Mouse (Mus musculus) heart, embryonic 11.5 days (tissue): ENCODE results near the gene Tor3a. TPM values are rescaled to one million over a fixed set of nuclear protein-coding genes. Genes with fewer than 3 reads are reported as not detected.

ENCODE experiments used
- ATAC-seq: fragments of 200-750 bp; cut with Nextera tagmentation; replicated peaks from 2 replicates; pipeline ENCODE4 v1.8.0; 2017; ENCODE audit warnings: moderate library complexity; ENCODE audit not compliant: insufficient number of reproducible peaks, low FRiP score, low TSS enrichment
- H3K27ac ChIP-seq: fragments of 300-500 bp; sonication (generic); 2 replicates; pipeline ENCODE4 v1.5.1; 2014; ENCODE audit warnings: mild to moderate bottlenecking, low read depth, low read length
- H3K27me3 ChIP-seq: fragments of 300-500 bp; sonication (generic); 2 replicates; pipeline ENCODE4 v1.6.1; 2014; ENCODE audit warnings: mild to moderate bottlenecking, low read length, mixed read lengths; ENCODE audit not compliant: control insufficient read depth, insufficient read depth
- H3K36me3 ChIP-seq: fragments of 300-500 bp; sonication (generic); 2 replicates; pipeline ENCODE4 v1.6.1; 2014; ENCODE audit warnings: mild to moderate bottlenecking, low read length, moderate library complexity, mixed read lengths; ENCODE audit not compliant: control insufficient read depth, insufficient read depth
- H3K4me1 ChIP-seq: fragments of 300-500 bp; sonication (generic); 2 replicates; pipeline ENCODE4 v1.6.1; 2014; ENCODE audit warnings: low read length; ENCODE audit not compliant: control insufficient read depth, insufficient read depth
- H3K4me2 ChIP-seq: fragments of 300-500 bp; sonication (generic); 2 replicates; pipeline ENCODE4 v1.6.1; 2014; ENCODE audit warnings: mild to moderate bottlenecking, moderate library complexity
- H3K4me3 ChIP-seq: fragments of 300-500 bp; sonication (generic); 2 replicates; pipeline ENCODE4 v1.5.1; 2014; ENCODE audit warnings: low read depth, low read length
- H3K9ac ChIP-seq: fragments of 300-500 bp; sonication (generic); 2 replicates; pipeline ENCODE4 v1.6.1; 2014; ENCODE audit warnings: mild to moderate bottlenecking, low read depth, low read length, moderate library complexity
- H3K9me3 ChIP-seq: fragments of 300-500 bp; sonication (generic); replicated peaks from 2 replicates; pipeline ENCODE4 v1.6.1; 2016; ENCODE audit warnings: low read length; ENCODE audit not compliant: control insufficient read depth
- WGBS: fragments of 180-500 bp; shearing (Covaris S2); extraction: QIAGEN DNeasy Blood & Tissue Kit; methylation state at CpG from one replicate; pipeline ENCODE4 v1.1.7; 2014; ENCODE audit not compliant: insufficient replicate concordance; 5-methylcytosine and 5-hydroxymethylcytosine counted together
- polyA plus RNA-seq: library from polyadenylated mRNA; unstranded; fragments of >200 nt; fragmentation: Nextera tagmentation; extraction: Ambion mirVana; gene quantifications from 2 replicates; pipeline ENCODE4 v1.2.1, GENCODE M21; 2014

Gene Tor3a
- polyA plus RNA-seq = 4.5 and 5.5 TPM in 2 replicates

GRCm38 (mm10) chr1:156674195-156675000 is at the start of gene Tor3a:
Tor3a (minus strand) TSS chr1:156674356.
- H3K9ac ChIP-seq = peak within 1 kb of the TSS; percentile 66
- H3K27ac ChIP-seq = no peak within 1 kb of the TSS
- peak within 1 kb of the TSS; percentile 68 for H3K4me3 ChIP-seq
- H3K27me3 ChIP-seq = no peaks in the 10 kb centered on the region
- WGBS = 6% methylated on average over 37 of the region's 37 CpGs
- no peaks in the 10 kb centered on the region for H3K9me3 ChIP-seq
- H3K4me2 ChIP-seq = peak within 1 kb of the TSS; percentile 100
- peak; percentile 76 for ATAC-seq
- H3K36me3 ChIP-seq = no peaks in the 10 kb centered on the region
- H3K4me1 ChIP-seq = peaks cover 3% of the 10 kb centered on the region; the same call in 1 of the 2 replicates

DNA sequence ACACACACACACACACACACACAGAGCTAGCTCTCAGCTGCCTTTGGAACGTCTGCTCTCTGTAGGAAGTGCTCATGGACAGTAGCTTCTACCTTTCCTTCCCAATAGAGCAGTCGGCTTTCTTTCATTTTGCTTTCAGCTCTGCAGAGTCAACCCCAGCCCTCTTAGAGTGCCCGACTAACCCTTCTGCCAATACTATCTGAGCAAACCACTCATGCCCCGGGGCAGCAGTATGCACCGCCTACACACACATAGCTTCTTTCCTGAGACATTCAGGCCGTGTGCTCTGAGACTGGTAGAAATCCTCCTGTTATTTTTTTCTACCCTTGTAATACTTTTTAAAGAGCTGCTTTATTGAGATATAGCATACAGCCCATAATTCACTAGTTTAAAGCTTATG is 47.9 kb upstream of the Tor3a start:
- Histone ChIP-seq H3K9ac (no peak overlapping the region), H3K4me2 (no peak overlapping the region), H3K36me3 (no peaks in the 10 kb centered on the region), H3K9me3 (no peaks in the 10 kb centered on the region), H3K4me1 (no peaks in the 10 kb centered on the region), H3K27ac (no peak overlapping the region), H3K27me3 (peaks cover 5% of the 10 kb centered on the region; the same call in 1 of the 2 replicates), H3K4me3 (no peak overlapping the region)
- ATAC-seq = no peak
- WGBS = 53% methylated on average over 6 of the region's 6 CpGs

DNA sequence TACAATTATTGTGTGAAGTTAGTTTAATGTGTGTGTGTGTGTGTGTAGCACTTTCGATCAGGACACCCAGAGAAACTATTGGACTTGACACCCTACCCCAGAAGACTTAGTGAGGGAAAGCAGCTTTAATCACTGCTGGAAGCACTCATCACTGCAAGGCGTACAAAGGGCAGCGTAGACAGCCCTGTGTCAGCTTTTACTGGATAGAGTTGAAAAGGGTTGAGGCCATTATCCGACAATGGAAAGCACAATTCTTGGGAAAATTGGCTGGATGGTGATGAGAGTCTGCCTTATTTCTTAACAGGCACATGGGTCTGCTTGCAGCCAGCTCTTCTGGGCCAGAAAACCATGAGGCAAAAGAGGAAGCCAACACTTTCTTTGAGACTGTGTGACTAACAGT is 45.9 kb upstream of the Tor3a start:
- Histone ChIP-seq H3K4me2 (peak overlapping the region; percentile 79; the same call in 1 of the 2 replicates), H3K4me3 (no peak overlapping the region), H3K9me3 (no peaks in the 10 kb centered on the region), H3K9ac (no peak overlapping the region), H3K36me3 (no peaks in the 10 kb centered on the region), H3K27me3 (peaks cover 5% of the 10 kb centered on the region; the same call in 1 of the 2 replicates), H3K27ac (no peak overlapping the region), H3K4me1 (no peaks in the 10 kb centered on the region)
- ATAC-seq = no peak
- 59% methylated on average over 4 of the region's 4 CpGs for WGBS

DNA sequence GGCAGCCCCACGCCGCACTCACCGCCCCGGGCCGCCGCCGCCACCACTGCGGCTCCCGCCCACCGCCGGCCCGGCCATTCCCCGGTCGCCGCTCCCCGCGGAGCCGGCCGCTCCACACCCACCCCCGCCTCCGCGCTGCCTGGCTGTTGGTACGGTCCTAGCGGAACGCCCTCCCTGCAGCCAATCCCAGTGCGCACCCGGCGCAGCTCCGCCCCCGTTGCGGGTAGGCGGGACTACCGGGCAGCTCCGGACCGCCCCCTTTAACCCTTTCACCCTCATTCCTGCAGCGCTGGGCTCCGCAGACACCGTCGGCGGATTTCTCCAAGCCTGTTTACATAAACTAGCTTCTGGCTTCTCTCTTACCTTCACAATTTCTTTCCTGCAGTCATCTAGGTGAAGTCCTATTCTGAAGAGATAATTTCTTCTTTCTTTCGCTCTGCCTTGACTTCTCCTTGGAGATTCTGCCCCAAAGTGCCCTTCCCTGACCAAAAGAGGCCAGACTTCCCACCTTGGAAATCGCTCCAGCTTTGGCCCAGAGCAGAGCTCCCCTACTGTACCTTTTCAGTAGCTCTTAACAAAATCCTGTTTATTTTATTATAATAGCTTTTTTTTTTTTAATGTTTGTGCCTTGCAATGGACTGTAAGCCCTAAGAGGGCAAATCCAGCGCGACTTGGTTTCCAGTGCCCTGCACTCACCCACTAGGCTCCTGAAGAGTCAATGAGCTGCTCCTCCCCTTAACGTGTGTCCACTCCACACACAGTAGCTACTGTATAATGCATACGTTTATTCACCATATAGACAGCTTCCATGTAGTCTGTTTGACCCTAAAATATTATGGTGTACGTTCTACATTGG is 45.0 kb upstream of the Tor3a start, which contains the start of gene Fam20b:
Gene Fam20b (minus strand): TSS at position 137 of the 856 bp plus-strand sequence.
- Histone ChIP-seq H3K4me1 (no peaks in the 10 kb centered on the region), H3K4me3 (peak within 1 kb of the TSS; percentile 88), H3K9me3 (no peaks in the 10 kb centered on the region), H3K4me2 (peak within 1 kb of the TSS; percentile 79), H3K9ac (peak within 1 kb of the TSS; percentile 82), H3K36me3 (no peaks in the 10 kb centered on the region), H3K27me3 (peaks cover 5% of the 10 kb centered on the region; the same call in 1 of the 2 replicates), H3K27ac (peak within 1 kb of the TSS; percentile 92)
- ATAC-seq = peak; percentile 97
- WGBS = under 1% methylated on average over 34 of the region's 47 CpGs

DNA sequence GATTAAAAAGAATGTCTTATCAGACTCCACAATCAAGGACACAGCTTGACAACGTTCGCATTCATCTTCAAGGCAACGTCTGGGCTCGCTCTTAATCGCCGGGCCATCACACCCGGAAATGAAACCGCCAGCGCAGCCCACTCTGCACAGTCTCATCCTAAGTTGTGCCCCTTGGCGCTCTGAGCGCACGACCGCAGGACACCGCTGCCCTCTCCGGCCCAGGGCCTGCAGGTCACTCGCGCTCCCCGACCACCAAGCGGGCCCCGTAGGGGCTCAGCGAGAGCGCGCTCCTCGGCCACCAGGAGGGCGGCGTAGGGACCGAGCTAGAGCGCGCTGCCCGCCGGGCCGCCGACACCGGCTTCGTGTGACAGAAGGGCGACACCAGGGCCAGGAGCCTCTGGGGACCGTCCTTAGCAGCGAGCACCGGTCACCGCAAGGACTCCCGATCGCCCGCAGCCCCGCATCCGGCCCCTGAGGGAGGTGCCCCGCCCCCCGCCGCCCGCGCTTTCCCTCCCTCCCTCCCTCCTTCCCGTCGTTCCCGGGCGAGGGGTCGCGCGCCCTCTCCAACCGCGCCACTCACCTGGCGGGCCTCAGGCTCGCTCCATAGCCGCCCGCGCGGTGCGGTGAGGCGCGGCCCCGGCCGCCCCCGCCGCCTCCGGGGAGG is 44.3 kb upstream of the Tor3a start:
- H3K4me2 ChIP-seq = peak overlapping the region; percentile 70
- H3K9me3 ChIP-seq = no peaks in the 10 kb centered on the region
- peaks cover 5% of the 10 kb centered on the region; the same call in 1 of the 2 replicates for H3K27me3 ChIP-seq
- no peaks in the 10 kb centered on the region for H3K36me3 ChIP-seq
- ATAC-seq = no peak; the same call in 1 of the 2 replicates
- H3K9ac ChIP-seq = peak overlapping the region; percentile 82
- WGBS = under 1% methylated on average over 68 of the region's 73 CpGs
- H3K4me3 ChIP-seq = peak overlapping the region; percentile 88
- no peaks in the 10 kb centered on the region for H3K4me1 ChIP-seq
- peak overlapping the region; percentile 92 for H3K27ac ChIP-seq

GRCm38 (mm10) chr1:156717751-156718285 is 43.7 kb upstream of the Tor3a start:
- ATAC-seq = no peak
- H3K9ac ChIP-seq = peak overlapping the region; percentile 82
- H3K4me1 ChIP-seq = no peaks in the 10 kb centered on the region
- peak overlapping the region; percentile 92 for H3K27ac ChIP-seq
- H3K4me3 ChIP-seq = peak overlapping the region; percentile 88
- H3K4me2 ChIP-seq = peak overlapping the region; percentile 70
- H3K9me3 ChIP-seq = no peaks in the 10 kb centered on the region
- 17% methylated on average over 13 of the region's 13 CpGs for WGBS
- H3K36me3 ChIP-seq = no peaks in the 10 kb centered on the region
- peaks cover 5% of the 10 kb centered on the region; the same call in 1 of the 2 replicates for H3K27me3 ChIP-seq

GRCm38 (mm10) chr1:156716681-156717080 is 42.5 kb upstream of the Tor3a start:
- H3K4me1 ChIP-seq = no peaks in the 10 kb centered on the region
- no peak for ATAC-seq
- H3K9me3 ChIP-seq = no peaks in the 10 kb centered on the region
- H3K36me3 ChIP-seq = no peaks in the 10 kb centered on the region
- H3K27me3 ChIP-seq = peaks cover 5% of the 10 kb centered on the region; the same call in 1 of the 2 replicates
- no peak overlapping the region for H3K4me2 ChIP-seq
- no peak overlapping the region for H3K9ac ChIP-seq
- no peak overlapping the region for H3K4me3 ChIP-seq
- WGBS = 85% methylated on average over 6 of the region's 6 CpGs
- no peak overlapping the region for H3K27ac ChIP-seq
